Mouse (Mus musculus) embryo, embryonic 11.5 days (tissue): ENCODE data around the gene Shc1.

Source experiments
- DNase-seq: peaks from one replicate; pipeline ENCODE4 v3.0.0-alpha.2; 2012; ENCODE audit warnings: low read depth, low spot score

The Shc1 gene

DNA sequence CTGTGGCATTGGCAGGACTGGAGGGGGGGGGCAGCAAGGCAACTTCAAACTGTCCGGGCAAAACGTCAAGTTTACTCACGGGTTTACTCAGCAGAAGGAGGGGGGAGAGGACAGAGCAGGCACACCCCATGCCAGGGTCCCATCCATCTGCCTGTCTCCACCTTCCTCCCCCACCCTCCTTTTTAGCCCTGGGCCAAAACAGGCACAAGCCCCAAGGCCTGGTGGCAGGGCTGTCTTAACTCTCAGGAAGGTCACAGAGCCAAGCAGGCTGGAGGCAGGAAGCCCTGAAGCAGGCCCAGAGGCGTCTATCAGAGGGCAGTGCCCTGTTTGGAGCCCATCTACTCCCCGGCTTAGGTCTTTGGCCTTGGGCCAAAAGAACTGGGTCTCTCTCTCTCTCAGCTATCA, 28.1 kb upstream of the Shc1 start:
- no peak for DNase-seq

DNA sequence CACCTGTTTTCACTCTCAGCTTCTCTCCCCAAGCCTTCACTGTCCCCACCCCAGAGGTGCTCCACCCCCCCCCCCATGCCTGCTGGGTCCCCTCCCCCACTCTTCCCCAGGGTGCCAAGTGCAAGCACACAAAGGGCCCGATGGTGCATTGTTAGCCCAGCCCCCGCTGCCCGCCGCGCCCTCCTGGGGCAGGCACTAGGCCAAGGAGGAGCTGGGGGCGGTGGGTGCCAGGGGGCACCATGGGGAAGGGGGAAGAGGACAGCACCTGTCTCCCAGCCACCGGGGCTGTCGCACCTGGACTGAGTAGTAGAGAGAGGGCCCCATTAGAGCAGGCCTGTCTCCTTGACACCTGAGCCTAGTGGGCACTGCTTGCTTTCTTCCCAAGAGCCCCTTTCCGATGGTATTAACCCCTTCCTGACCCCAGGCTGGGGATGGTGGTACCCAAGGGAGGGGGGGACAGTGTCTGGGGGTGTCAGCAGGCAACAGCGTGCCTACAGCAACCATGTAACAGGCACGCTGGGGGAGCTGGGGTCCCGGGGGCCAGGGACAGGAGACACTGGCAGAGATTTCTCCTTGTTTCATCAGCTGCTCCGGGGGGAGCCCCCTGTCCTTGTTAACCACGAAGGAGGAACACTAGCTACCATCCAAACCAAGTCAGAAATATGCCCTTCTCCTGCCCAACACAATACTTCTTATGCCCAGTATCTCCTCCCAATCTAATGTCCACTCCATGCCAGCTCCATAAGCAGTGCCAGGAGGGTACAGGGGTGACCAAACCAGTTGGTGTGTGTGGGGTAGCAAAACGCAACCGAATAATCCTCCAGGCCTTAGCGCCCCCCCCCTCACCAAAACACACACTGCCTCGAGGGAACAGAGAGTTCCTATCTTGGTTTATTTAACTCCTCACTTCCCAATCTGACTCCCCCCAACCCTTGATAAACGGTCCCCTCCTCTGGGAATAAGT, 27.3 kb upstream of the Shc1 start:
- DNase-seq: no peak

DNA sequence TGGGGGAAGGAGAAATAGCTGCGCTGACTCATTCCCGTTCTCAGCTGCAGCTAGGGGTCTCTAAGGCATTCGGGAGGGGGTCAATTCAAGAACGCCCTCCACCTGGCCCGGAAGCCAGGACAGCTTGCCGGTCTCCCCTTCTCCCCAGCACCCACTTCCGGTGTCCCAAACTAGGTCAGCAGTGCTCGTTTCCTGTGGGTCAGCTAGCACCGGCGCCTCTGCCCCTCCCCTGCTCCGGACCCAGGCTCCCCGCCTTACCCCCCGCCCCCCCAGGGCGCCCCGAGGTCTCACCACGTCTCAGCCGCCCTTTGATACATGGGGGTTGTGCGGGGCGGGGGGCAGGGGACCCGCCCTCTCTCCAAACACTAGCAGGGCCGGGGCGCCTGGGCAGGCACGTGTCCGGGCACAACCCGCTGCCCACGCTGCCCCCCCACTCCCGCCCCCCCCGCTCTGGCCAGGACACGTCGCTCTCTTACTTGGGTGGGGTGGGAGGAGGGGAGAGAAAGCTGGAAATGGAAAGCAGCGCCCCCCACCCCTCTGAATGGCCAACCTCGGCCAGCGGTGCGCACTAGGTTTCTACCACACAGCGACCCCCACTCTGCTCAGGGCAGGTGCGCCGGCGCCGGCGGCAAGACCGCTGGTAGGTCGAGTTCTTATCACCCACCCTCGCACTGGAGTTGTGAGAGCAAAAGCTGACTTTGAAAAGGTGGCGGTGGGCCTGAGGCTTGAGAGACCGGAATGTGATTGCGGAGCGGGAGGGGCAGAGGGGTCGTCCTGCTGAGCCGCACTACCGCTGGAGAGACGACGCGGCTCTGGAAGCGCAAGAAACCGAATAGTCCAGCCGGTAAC, 26.4 kb upstream of the Shc1 start:
- DNase-seq: peak; percentile 7

DNA sequence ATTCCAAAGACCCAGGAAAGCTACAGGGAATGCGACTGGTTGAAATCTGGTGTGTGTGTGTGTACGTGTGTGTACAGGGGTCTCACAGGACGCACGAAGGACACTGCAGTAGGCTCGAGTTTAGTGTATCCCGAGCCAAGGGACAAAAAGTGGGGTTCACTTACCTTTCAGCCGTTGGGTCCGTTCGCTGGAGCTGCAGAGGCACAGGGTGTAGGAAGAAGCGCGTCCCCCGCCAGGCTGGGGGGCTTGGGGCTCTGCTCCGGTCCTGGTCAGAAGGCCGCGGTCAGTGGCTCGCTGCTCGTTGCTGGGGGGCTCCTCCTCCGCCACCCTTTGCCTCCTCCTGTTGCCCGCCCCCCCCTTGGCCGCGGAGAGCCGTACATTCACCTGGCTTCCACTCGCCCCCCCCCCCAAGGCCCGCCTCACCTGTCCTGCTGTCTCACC, 25.4 kb upstream of the Shc1 start:
- DNase-seq: no peak

DNA sequence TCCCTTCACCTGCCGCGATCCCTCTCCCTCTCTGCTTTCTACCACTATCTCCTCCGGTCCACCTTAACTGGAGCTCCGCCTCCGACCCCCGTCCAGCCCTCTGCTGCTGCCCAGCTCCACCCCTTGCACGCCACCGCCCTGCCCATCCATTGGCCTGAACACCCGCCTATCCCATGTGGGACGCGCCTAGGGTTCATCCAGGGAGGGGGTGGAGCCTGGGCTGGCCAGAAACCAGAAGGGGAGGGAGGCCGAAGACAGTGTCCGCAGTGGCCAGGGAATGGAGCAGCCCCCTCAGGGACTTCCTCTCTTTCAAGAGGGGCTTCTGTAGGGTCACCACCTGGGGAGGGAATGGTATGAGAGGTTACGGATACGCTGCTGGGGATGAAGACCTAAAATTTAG, 24.6 kb upstream of the Shc1 start:
- DNase-seq: peak; percentile 93

DNA sequence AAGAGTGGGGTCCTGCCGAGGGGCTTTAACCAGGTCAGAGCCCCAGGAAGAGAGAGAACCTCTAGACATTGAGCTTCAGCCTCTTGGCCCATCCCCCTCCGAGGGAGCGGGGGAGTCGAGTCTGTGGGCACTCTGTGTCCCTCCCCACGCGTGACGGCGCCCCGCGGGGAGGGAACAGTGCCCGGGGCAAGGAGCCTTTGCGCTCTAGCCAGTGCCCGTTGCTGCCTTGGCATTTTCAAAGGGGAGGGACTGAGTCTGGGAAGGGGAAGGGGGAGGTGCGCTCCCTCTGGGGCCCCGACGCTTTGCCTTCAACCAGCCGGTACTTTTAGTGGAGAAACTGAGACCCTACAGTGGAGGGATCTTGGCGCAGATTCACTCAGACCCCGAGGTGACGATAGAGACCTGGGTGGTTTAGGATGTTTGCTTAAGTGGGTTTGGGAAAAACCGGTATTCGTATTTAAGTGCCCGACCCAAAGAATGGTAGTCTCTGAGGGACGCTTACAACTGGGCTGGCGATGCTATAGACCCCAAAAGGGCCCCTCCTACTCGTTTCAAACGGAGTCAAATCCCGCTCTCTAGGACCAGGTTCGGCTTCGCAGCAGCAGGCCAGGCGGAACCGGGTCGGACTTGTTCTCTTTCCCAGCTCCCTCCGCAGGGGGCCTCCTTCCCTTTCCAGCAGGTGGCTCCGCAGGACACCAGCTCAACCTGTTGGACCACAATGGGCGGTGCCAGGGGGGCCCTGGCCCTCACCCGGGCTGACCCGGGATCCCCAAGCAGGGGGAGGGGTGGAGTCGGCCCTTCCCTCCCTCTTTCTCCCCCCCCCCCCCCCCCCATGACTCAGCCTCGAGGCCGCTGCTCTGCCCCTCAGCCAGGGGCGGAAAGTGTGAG, 24.0 kb upstream of the Shc1 start, which contains the start of gene Zbtb7b:
TSS of gene Zbtb7b (minus strand) at position 771 of the 888 bp plus-strand sequence.
- DNase-seq: no peak

DNA sequence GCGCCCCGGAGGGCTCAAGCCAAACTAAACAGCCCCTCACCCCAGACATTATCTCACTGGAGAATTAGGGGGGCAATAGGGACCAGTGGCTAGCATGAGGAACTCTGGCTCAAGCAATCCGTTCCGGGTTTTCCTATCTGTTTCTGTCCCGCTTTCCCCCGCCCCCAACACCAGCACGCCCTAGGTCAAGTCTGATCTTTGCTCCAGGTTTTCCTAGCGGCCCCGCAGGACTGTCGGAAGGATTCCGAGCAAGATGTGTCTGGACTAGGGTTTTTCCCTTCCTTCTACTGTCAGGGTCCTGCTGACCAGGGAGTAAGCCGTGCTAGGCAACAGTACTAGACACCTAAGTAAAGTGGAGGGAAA, 23.4 kb upstream of the Shc1 start:
- DNase-seq: peak; percentile 78

DNA sequence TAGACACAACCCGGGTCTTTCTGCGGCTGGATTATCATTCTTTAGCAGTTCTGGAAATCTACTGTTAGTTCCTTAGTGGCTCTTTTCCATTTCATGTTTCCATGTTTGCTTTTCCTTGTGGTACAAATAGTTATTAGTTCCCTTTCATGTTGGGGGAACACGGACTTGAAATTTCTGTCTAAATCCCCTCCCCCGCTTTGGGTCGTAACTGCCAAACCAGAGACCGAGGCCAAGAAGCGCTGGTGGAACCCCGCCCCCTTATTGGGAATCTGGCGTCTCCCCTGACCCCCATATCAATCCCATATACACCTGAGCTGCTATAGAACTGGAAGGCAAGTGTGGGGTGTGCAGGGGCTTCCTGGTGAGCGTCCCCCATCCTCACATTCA, 22.8 kb upstream of the Shc1 start:
- DNase-seq: no peak

DNA sequence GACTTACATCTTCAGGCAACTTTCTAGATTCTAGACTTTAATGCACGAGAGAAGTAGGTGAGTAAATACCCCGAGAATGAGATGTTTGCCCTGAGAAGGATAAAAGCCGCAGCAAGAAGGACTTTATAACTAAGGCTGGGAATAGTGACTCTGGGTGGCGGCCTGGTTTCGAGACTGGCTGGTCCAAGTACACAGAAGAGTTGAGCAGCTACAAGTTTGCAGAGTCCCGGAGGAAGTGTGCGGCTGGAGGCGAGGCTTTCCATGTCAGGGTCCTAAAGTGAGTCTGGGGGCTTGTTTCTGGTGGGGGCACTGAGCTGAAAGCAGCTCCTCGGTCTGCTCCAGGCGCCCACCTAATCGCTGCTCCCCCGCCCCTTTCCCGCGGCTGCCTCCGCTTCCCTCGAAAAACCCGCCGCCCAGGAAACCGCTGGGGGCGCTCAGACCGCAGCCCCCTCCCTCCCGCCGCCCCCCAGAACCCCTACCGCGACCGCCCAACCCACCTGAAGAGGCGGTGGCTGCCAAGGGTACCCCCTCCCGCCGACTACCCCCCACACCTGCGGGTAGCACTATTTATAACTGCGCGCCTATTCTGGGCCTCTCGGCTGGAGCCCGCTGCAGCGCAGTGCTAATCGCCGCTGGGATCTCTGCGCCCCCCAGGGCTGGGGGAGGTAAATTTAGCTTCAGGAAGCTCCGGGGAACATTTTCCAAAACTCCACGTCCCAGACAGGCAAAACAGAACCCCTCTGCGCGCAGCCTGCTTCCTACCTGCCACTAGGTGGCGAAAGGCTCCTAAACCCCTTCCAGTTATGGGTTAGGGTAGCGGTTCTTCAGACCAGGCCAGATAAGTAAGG, 22.2 kb upstream of the Shc1 start:
- peak; percentile 71 for DNase-seq

DNA sequence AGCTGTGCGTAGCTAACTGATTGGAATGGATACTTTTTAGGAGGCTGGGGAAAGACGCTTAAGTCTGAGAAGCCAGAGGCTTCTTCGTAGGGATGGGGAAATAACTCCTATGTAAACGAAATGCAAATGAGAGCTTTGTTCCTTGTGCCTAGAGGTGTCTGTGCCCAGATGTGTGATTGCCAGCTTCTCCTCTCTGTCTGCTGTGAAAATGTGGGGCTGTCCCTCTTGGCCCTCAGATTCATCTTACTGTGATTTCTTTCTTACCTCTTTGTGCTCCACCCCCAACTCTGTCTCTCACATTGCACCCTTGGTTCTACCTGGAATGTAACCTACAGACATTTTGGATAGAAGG, 21.6 kb upstream of the Shc1 start:
- no peak for DNase-seq

DNA sequence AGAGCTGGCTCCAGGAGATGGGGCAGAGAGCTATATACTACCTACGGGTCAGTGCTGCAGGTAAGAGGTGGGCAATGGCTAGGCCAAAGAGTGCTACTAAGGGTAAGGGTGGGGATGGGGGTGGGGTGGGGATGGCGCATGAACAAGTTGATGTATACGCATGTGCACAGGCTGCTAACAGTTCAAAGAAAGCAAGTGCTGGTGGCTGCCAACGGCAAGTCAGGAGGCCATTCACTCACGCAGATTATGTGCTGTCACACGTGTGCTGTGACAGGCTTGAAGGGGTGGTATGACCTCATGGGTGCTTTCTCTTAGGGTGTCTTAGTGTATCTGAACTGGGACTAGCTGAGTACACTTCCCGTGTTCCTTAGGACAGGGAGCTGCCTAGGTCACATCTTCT, 16.9 kb upstream of the Shc1 start:
- DNase-seq: no peak

DNA sequence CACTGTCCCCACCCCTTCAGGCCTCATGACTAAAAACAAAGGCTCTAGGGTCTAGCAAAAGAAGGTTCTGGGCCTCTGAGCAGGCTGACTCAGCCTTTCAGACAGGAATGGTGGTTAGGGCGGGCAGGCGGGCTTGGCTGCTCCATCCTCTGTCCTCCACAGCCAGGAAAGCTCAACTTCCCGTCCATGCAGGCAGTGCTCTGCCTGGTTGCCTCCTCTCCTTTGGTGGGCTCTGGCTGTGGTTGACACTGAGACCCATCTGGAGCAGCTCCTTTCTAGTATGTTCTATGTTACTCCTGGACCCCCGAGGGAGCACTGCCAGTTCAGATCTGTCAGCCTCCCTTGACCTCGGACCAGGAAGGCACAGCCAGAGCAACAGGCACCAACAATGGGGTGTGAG, 15.6 kb upstream of the Shc1 start, which contains the start of gene Lenep:
TSS of gene Lenep (minus strand) at position 101 of the 400 bp plus-strand sequence.
- DNase-seq: no peak

DNA sequence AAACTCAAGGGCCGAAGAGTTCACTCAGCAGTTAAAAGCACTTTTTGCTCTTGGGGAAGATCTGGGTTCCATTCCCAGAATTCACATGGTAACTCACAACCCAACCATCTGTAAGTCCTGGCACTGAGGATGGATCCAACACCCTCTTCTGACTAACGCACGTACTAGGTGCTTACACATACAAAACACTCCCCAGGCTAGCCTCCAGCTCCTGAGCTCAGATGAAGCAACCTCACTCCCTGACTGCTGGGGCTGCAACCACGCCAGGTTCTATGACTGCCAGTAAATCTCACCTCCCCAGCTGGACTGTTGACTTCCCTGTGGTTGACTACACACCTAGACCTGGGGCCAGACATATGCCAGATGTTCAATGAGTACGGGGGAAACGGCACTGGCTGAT, 11.4 kb upstream of the Shc1 start:
- DNase-seq: no peak

DNA sequence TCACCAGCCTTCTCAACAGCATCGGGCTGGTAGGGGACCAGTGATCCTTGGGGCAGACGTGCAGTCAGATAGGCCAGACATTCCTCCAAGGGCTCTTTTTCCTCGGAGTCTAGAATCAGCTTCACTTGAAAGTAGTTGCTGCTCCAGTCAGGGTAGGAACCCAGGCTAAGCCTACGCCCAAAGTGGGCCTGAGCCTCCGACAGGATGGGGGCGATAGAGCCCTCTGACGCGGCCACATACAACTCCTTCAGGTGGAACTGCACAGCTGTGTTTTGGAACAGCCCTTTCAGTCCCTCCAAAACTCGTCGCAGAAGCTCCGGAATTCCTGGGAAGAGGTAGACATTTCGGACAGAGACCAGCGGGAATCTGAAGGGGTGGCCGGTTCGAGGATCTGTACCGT, 9.8 kb upstream of the Shc1 start:
- DNase-seq: no peak

DNA sequence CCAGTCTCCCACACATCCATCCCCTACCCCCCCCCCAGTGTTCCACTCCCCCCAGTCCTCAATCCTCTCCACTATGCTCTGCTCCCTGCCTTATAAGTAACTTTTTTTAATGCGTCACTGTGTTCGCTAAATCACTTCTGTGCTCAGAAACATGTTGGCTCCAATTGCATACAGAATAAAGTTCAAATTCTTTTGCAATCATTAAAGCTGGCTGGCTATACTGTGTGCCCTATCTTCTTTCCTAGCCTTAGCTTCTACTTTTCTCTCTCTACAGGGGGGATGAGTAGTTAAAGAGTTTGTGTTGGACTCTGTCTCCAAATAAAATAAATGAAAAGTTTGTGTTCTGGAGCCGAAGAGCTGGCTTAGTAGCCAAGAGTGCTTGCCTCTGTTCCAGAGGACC, 8.5 kb upstream of the Shc1 start:
- no peak for DNase-seq

DNA sequence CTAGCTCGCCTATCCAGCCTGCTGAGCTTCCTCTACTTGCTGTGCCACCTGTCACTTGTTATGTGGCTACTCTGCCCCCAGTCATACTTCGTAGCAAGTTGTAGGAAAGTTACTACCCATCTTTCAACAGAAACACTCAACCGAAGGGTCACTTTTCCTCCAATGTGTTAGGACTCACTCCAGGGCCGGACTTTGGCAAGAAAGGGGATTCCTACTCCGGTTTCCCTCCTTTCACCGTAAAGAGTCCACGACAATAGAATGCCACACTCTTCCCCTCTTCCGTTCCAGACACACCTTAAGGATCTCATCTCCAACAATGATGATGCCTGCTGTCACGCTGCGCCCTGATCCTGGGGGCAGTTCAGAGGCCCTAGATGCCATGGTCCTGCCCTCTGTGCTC, 7.4 kb upstream of the Shc1 start:
- DNase-seq: no peak

DNA sequence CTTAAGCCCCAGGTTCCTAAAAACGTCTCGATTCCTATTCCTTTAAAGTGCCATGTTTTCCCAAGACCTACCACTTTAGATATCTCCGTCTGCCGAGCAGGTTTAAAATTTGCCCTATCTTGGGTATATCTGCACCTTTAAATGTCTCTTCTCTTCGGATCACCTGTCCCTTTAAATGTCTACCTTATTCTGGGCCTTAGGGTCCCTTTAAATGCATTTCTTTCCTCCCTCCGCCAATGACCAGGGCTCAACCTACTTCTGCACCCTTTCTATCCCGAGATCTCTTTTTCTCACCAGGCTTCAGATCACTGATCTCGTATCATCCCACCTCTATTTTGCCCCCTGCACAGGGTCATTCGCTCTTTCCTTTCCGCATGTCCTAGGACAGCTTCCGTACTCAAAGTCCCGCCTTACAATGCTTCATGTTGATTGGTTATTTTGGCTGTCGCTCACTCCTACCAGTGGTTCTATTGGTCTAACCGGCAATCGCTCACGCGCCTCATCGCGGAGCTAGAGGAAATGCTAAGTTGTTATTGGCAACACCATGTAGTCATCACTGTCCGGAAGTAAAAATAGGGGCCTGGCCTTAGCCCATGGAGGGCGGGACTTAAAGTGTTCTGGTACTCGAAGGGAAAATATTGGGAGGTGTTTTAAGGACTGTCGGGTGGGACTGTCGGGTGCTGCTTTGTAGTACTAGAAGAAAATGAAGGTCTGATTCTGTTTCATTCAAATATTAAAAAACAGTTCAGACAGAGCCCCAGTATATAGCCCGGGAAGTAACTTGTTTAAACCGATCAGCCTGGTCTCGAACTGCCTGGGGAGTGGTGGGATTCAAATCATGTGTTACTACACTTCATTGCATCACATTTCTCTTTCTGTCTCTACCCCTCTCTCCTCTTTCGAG, 6.5 kb upstream of the Shc1 start, which contains the start of gene Flad1:
TSS of gene Flad1 (minus strand) at position 381 of the 904 bp plus-strand sequence.
- peak; percentile 99 for DNase-seq

DNA sequence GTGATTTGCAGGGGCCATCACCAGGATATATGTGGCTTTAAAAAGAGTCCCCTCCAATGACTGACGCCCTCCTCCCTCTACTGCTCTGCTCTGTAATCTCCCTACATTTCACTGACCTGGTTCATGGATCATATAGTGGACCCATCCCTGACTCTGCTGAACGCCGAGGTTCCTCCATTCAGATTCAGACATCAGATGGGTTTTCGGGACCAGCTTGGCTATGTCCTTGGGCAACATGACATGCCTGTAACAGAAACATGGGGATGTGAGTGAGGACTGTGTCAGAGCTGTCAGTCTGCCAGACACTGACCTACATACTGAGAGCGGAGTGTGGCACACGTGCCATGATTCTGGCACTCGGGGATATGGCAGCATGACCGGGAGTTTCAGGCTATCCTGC, 2.1 kb upstream of the Shc1 start:
- DNase-seq: no peak

DNA sequence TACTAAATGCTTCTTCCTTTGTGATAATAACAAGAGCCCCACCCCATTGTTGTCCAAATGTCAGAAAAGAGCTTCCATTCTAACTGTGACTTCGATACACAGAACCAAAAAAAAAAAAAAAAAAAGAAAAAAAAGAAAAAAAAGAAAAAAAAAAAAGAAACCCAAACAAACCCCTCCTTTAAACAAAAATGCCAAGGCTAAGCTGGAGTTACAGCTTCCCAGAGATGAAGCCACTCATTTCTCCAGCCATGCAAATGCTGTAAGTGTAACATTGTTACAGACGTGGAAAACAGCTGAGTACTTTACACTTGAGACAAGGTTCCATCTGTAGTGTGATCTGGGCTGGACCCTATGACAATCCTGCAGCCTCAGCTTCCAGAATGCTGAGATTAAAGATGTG, 1.1 kb upstream of the Shc1 start:
- no peak for DNase-seq

DNA sequence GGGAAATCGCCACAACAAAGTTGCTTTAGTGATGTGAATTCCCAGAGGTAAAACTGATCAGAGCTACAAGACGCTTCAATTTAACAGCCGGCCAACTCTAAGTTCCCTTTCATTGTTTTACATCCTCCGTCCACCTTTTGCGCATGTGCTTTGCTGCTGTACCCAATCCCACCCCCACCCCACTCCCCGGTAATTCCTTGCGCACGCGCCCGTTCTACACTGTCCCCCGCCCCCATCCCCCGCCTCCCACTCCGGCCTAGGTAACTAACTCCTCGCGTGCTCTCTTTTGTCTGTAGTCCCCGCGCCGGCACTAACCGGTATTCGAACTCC, 438 bp upstream of the Shc1 start:
- DNase-seq: peak; percentile 80
